Mouse (Mus musculus) brain, embryonic 14.5 days (tissue): ENCODE measurements around the gene Mall.

Source experiments
- CTCF ChIP-seq: fragments of 200-500 bp; IDR thresholded peaks from 2 replicates; pipeline ENCODE4 v1.5.1; 2012; ENCODE audit warnings: inconsistent platforms, mild to moderate bottlenecking, moderate library complexity, borderline replicate concordance; ENCODE audit not compliant: insufficient read depth, insufficient read length; ENCODE audit errors: extremely low read depth
- POLR2A ChIP-seq: fragments of 200-500 bp; IDR thresholded peaks from 2 replicates; pipeline ENCODE4 v1.6.1; 2012; ENCODE audit warnings: mild to moderate bottlenecking, inconsistent platforms, borderline replicate concordance; ENCODE audit not compliant: poor library complexity, insufficient read depth, insufficient read length, severe bottlenecking; ENCODE audit errors: extremely low read depth

- TF ChIP-seq CTCF (no peak), POLR2A (no peak)
Observed at GRCm38 (mm10) chr2:127705267-127705666, 24.5 kb downstream of the Mall start.
